Comparison of ENCODE assay signal across 8 mouse cellular contexts in the genomic region with DNA sequence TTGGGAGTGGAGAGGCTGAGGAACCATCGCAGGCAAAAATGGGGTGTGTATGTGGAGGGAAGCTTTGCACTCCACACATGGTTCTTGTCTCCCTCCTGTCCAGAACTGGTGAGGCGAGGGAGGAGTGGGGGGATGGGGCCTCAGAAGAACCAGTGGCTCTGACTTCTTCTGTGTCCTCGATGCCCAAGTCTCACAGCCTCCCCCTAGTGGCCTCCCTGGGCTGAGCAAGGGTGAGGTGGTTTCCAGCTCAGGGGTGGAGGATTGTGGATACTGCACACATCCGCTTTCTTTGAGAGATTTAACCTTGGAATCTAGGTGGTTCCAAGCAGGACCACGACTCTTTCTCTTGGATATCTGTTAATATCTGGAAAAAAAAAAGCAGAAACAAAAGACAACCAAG. TPM values are rescaled to one million over a fixed set of nuclear protein-coding genes. Genes with fewer than 3 reads are reported as not detected.
DNase-seq lines count a peak whose midpoint lies in the region; ATAC-seq lines count a peak whose summit lies in the region.

No protein-coding gene starts in this region.

- no peak overlapping the region for H3K4me2 ChIP-seq in midbrain, embryonic 11.5 days
- no peak overlapping the region for H3K4me2 ChIP-seq in midbrain, embryonic 15.5 days
- H3K4me2 ChIP-seq in limb, embryonic 11.5 days (ENCODE audit: low read depth, severe bottlenecking) = no peak overlapping the region

- H3K27ac ChIP-seq in midbrain, embryonic 11.5 days (ENCODE audit: low read depth, low read length) = no peak overlapping the region
- no peak overlapping the region for H3K27ac ChIP-seq in midbrain, embryonic 15.5 days
- no peak overlapping the region for H3K27ac ChIP-seq in limb, embryonic 11.5 days (replicated peaks; ENCODE audit: low read depth, low read length)

- H3K36me3 ChIP-seq in midbrain, embryonic 11.5 days (ENCODE audit: control insufficient read depth, insufficient read depth, low read length) = no peaks in the 10 kb centered on the region
- no peaks in the 10 kb centered on the region for H3K36me3 ChIP-seq in midbrain, embryonic 15.5 days (replicated peaks)
- no peaks in the 10 kb centered on the region for H3K36me3 ChIP-seq in limb, embryonic 11.5 days (ENCODE audit: control insufficient read depth, insufficient read depth, low read length)

- no peaks in the 10 kb centered on the region for H3K27me3 ChIP-seq in midbrain, embryonic 11.5 days (ENCODE audit: control insufficient read depth, insufficient read depth, low read length)
- no peaks in the 10 kb centered on the region for H3K27me3 ChIP-seq in midbrain, embryonic 15.5 days (replicated peaks)
- H3K27me3 ChIP-seq in limb, embryonic 11.5 days (ENCODE audit: control insufficient read depth, insufficient read depth, low read length) = no peaks in the 10 kb centered on the region; the same call in 1 of the 2 replicates

- WGBS in midbrain, embryonic 11.5 days = 49% methylated on average over 5 of the region's 5 CpGs
- WGBS in midbrain, embryonic 15.5 days = 40% methylated on average over 5 of the region's 5 CpGs
- 39% methylated on average over 5 of the region's 5 CpGs for WGBS in limb, embryonic 11.5 days

- no peaks in the 10 kb centered on the region for H3K4me1 ChIP-seq in midbrain, embryonic 11.5 days (ENCODE audit: control insufficient read depth, insufficient read depth, low read length)
- H3K4me1 ChIP-seq in midbrain, embryonic 15.5 days = no peaks in the 10 kb centered on the region
- H3K4me1 ChIP-seq in limb, embryonic 11.5 days (ENCODE audit: control insufficient read depth, insufficient read depth, low read length) = no peaks in the 10 kb centered on the region

- H3K9ac ChIP-seq in midbrain, embryonic 11.5 days (ENCODE audit: low read length) = no peak overlapping the region
- no peak overlapping the region for H3K9ac ChIP-seq in midbrain, embryonic 15.5 days
- H3K9ac ChIP-seq in limb, embryonic 11.5 days (ENCODE audit: low read length) = no peak overlapping the region

- no peaks in the 10 kb centered on the region for H3K9me3 ChIP-seq in midbrain, embryonic 11.5 days (ENCODE audit: control insufficient read depth, low read length)
- no peaks in the 10 kb centered on the region for H3K9me3 ChIP-seq in midbrain, embryonic 15.5 days
- H3K9me3 ChIP-seq in limb, embryonic 11.5 days (ENCODE audit: control insufficient read depth, low read length) = no peaks in the 10 kb centered on the region

- peak; percentile 85 for DNase-seq in midbrain, embryonic 11.5 days (ENCODE audit: low spot score, missing footprints)
- DNase-seq in adrenal gland, adult (ENCODE audit: inconsistent age in 2 of 2, low spot score in 1 of 2) = peak; percentile 57 to 84
- DNase-seq in kidney, adult 8-10 months = peak; percentile 19 to 66
- DNase-seq in limb, embryonic 11.5 days (ENCODE audit: low spot score) = peak; percentile 59
- peak; percentile 63 for DNase-seq in ovary, postnatal 36 days (ENCODE audit: low spot score)
- peak; percentile 32 to 67 for DNase-seq in urinary bladder, postnatal 4 days (ENCODE audit: low spot score in 2 of 2)

- ATAC-seq in midbrain, embryonic 11.5 days (ENCODE audit: low FRiP score) = no peak
- ATAC-seq in midbrain, embryonic 15.5 days (replicated peaks) = no peak
- ATAC-seq in common myeloid progenitor, adult 5-6 weeks (replicated peaks; ENCODE audit: low read depth, poor library complexity, severe bottlenecking) = peak; percentile 96
- ATAC-seq in limb, embryonic 11.5 days (ENCODE audit: insufficient number of reproducible peaks, low FRiP score, low TSS enrichment, low read depth) = no peak

- H3K4me3 ChIP-seq in midbrain, embryonic 11.5 days (ENCODE audit: low read depth, low read length) = no peak overlapping the region
- no peak overlapping the region for H3K4me3 ChIP-seq in midbrain, embryonic 15.5 days
- no peak overlapping the region for H3K4me3 ChIP-seq in limb, embryonic 11.5 days (ENCODE audit: low read depth, low read length)

RNA-seq across cellular contexts. Expression of a gene that starts 44.5 kb away (rescaled TPM):
- not detected in 2 replicates for polyA plus RNA-seq in midbrain, embryonic 11.5 days (2014; fragmentation: Nextera tagmentation; extraction: Ambion mirVana)
- polyA plus RNA-seq in midbrain, embryonic 15.5 days (2015; fragmentation: Nextera tagmentation; extraction: Ambion mirVana) = 0.80 and 0.93 TPM in 2 replicates
- total RNA-seq in common myeloid progenitor, adult 5-6 weeks (2017) = not detected in 2 replicates
- not detected in 2 replicates for polyA plus RNA-seq in limb, embryonic 11.5 days (2014; fragmentation: Nextera tagmentation; extraction: Ambion mirVana)
